Mouse (Mus musculus): ENCODE measurements around the gene Hist1h2be. TPM values are rescaled to one million over a fixed set of nuclear protein-coding genes. Genes with fewer than 3 reads are reported as not detected.
A peak's percentile ranks its signal among the peaks of the same experiment; 100 is the strongest.
"Not testable (repeated sequence)": the region's sequence is repeated elsewhere in the genome, so short reads cannot be mapped to it uniquely, and the experiment has no call there.

The Hist1h2be gene
- polyA plus RNA-seq, 1 experiment from 2014 or later = 1.9 TPM

GRCm38 (mm10) chr13:23543965-23544786 is 76.7 kb downstream of the Hist1h2be start, which contains the start of gene Hist1h3f:
Gene Hist1h3f (plus strand): TSS chr13:23544052.
- Histone ChIP-seq H3K9me3 (replicated peaks; ENCODE audit: control insufficient read depth, low read length) (no peaks in the 10 kb centered on the region), H3K9ac (ENCODE audit: low read length) (peak within 1 kb of the TSS; percentile 75), H3K27ac (ENCODE audit: low read length) (peak within 1 kb of the TSS; percentile 92), H3K4me2 (ENCODE audit: low read depth, low read length) (peak within 1 kb of the TSS; percentile 87), H3K4me3 (ENCODE audit: low read length) (peak within 1 kb of the TSS; percentile 63), H3K4me1 (ENCODE audit: control insufficient read depth, insufficient read depth, low read length) (peaks cover 4% of the 10 kb centered on the region), H3K27me3 (ENCODE audit: control insufficient read depth, insufficient read depth, low read length) (no peaks in the 10 kb centered on the region), H3K36me3 (ENCODE audit: control insufficient read depth, insufficient read depth) (no peaks in the 10 kb centered on the region)
- ATAC-seq (replicated peaks; ENCODE audit: extremely low read depth, insufficient read depth, low FRiP score) = peak; percentile 92
- under 1% methylated on average over 25 of the region's 45 CpGs for WGBS

- Histone ChIP-seq H3K27ac (ENCODE audit: low read length) (peak within 1 kb of the TSS; percentile 92), H3K4me3 (ENCODE audit: low read length) (peak within 1 kb of the TSS; percentile 63), H3K4me2 (ENCODE audit: low read depth, low read length) (peak within 1 kb of the TSS; percentile 87), H3K9ac (ENCODE audit: low read length) (peak within 1 kb of the TSS; percentile 72)
- not testable (repeated sequence) for H3K27me3 ChIP-seq (ENCODE audit: control insufficient read depth, insufficient read depth, low read length); H3K36me3 ChIP-seq (ENCODE audit: control insufficient read depth, insufficient read depth); H3K4me1 ChIP-seq (ENCODE audit: control insufficient read depth, insufficient read depth, low read length); H3K9me3 ChIP-seq (replicated peaks; ENCODE audit: control insufficient read depth, low read length)
- peak; percentile 90 for ATAC-seq (replicated peaks; ENCODE audit: extremely low read depth, insufficient read depth, low FRiP score)
- WGBS = under 1% methylated on average over 29 of the region's 42 CpGs
These were observed 77.8 kb downstream of the Hist1h2be start, which contains the start of gene Hist1h2bh for GRCm38 (mm10) chr13:23542999-23543607. Gene Hist1h2bh (minus strand): TSS chr13:23543392.

- H3K9me3 ChIP-seq (replicated peaks; ENCODE audit: control insufficient read depth, low read length); H3K4me1 ChIP-seq (ENCODE audit: control insufficient read depth, insufficient read depth, low read length); H3K27me3 ChIP-seq (ENCODE audit: control insufficient read depth, insufficient read depth, low read length); H3K36me3 ChIP-seq (ENCODE audit: control insufficient read depth, insufficient read depth); ATAC-seq (replicated peaks; ENCODE audit: extremely low read depth, insufficient read depth, low FRiP score): not testable (repeated sequence)
- Histone ChIP-seq H3K27ac (ENCODE audit: low read length) (peak overlapping the region; percentile 91), H3K9ac (ENCODE audit: low read length) (peak overlapping the region; percentile 72), H3K4me2 (ENCODE audit: low read depth, low read length) (peak overlapping the region; percentile 87), H3K4me3 (ENCODE audit: low read length) (peak overlapping the region; percentile 63)
- 11% methylated on average over 3 of the region's 3 CpGs for WGBS
These were observed 78.5 kb downstream of the Hist1h2be start for GRCm38 (mm10) chr13:23542225-23542980.

DNA sequence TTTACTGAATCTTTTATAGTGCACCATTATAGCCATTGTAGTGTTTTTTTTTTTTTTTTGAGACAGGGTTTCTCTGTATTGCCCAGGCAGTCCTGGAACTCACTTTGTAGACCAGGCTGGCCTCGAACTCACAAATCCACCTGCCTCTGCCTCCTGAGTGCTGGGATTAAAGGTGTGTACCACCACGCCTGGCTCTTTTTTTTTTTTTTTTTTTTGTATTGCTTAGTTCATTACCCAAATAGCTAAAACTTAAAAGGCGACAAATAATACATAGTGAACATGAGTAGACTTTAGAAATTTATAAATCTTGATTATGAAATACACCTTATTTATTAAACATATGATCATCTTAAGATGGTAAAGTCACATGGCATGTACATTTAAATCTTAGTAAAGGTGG is 79.4 kb downstream of the Hist1h2be start:
- H3K4me2 ChIP-seq (ENCODE audit: low read depth, low read length) = no peak overlapping the region

GRCm38 (mm10) chr13:23539821-23540220 is 81.1 kb downstream of the Hist1h2be start:
- not testable (repeated sequence) for H3K27me3 ChIP-seq (ENCODE audit: control insufficient read depth, insufficient read depth, low read length); H3K4me3 ChIP-seq (ENCODE audit: low read length); H3K4me2 ChIP-seq (ENCODE audit: low read depth, low read length); H3K27ac ChIP-seq (ENCODE audit: low read length); H3K36me3 ChIP-seq (ENCODE audit: control insufficient read depth, insufficient read depth); H3K9ac ChIP-seq (ENCODE audit: low read length); H3K9me3 ChIP-seq (replicated peaks; ENCODE audit: control insufficient read depth, low read length); ATAC-seq (replicated peaks; ENCODE audit: extremely low read depth, insufficient read depth, low FRiP score)
- WGBS = 56% methylated on average over 1 of the region's 1 CpGs
- peaks cover 15% of the 10 kb centered on the region for H3K4me1 ChIP-seq (ENCODE audit: control insufficient read depth, insufficient read depth, low read length)

More for the DNA sequence above, 79.4 kb downstream of the Hist1h2be start:
- H3K27me3 ChIP-seq (ENCODE audit: control insufficient read depth, insufficient read depth, low read length) = no peaks in the 10 kb centered on the region
- no peaks in the 10 kb centered on the region for H3K9me3 ChIP-seq (replicated peaks; ENCODE audit: control insufficient read depth, low read length)
- 79% methylated on average over 3 of the region's 3 CpGs for WGBS
- H3K4me1 ChIP-seq (ENCODE audit: control insufficient read depth, insufficient read depth, low read length) = peaks cover 11% of the 10 kb centered on the region
- no peak overlapping the region for H3K9ac ChIP-seq (ENCODE audit: low read length)
- H3K36me3 ChIP-seq (ENCODE audit: control insufficient read depth, insufficient read depth) = no peaks in the 10 kb centered on the region
- H3K27ac ChIP-seq (ENCODE audit: low read length) = no peak overlapping the region
- H3K4me3 ChIP-seq (ENCODE audit: low read length) = no peak overlapping the region
- no peak for ATAC-seq (replicated peaks; ENCODE audit: extremely low read depth, insufficient read depth, low FRiP score)

GRCm38 (mm10) chr13:23538249-23538648 is 82.7 kb downstream of the Hist1h2be start:
- Histone ChIP-seq H3K4me3 (ENCODE audit: low read length) (no peak overlapping the region), H3K27me3 (ENCODE audit: control insufficient read depth, insufficient read depth, low read length) (no peaks in the 10 kb centered on the region), H3K4me1 (ENCODE audit: control insufficient read depth, insufficient read depth, low read length) (peaks cover 23% of the 10 kb centered on the region), H3K4me2 (ENCODE audit: low read depth, low read length) (no peak overlapping the region), H3K36me3 (ENCODE audit: control insufficient read depth, insufficient read depth) (no peaks in the 10 kb centered on the region), H3K27ac (ENCODE audit: low read length) (no peak overlapping the region), H3K9me3 (replicated peaks; ENCODE audit: control insufficient read depth, low read length) (no peaks in the 10 kb centered on the region), H3K9ac (ENCODE audit: low read length) (no peak overlapping the region)
- 79% methylated on average over 5 of the region's 5 CpGs for WGBS
- no peak for ATAC-seq (replicated peaks; ENCODE audit: extremely low read depth, insufficient read depth, low FRiP score)

- peak overlapping the region; percentile 75; the same call in 1 of the 2 replicates for H3K4me2 ChIP-seq (ENCODE audit: low read depth, low read length)
- H3K4me1 ChIP-seq (ENCODE audit: control insufficient read depth, insufficient read depth, low read length) = peaks cover 28% of the 10 kb centered on the region
- no peak overlapping the region for H3K4me3 ChIP-seq (ENCODE audit: low read length)
- no peaks in the 10 kb centered on the region for H3K9me3 ChIP-seq (replicated peaks; ENCODE audit: control insufficient read depth, low read length)
- H3K9ac ChIP-seq (ENCODE audit: low read length) = no peak overlapping the region
- H3K27ac ChIP-seq (ENCODE audit: low read length) = no peak overlapping the region
- WGBS = 74% methylated on average over 3 of the region's 3 CpGs
- H3K36me3 ChIP-seq (ENCODE audit: control insufficient read depth, insufficient read depth) = no peaks in the 10 kb centered on the region
- H3K27me3 ChIP-seq (ENCODE audit: control insufficient read depth, insufficient read depth, low read length) = no peaks in the 10 kb centered on the region
- ATAC-seq (replicated peaks; ENCODE audit: extremely low read depth, insufficient read depth, low FRiP score) = no peak
These were observed 83.8 kb downstream of the Hist1h2be start for GRCm38 (mm10) chr13:23537006-23537710.

DNA sequence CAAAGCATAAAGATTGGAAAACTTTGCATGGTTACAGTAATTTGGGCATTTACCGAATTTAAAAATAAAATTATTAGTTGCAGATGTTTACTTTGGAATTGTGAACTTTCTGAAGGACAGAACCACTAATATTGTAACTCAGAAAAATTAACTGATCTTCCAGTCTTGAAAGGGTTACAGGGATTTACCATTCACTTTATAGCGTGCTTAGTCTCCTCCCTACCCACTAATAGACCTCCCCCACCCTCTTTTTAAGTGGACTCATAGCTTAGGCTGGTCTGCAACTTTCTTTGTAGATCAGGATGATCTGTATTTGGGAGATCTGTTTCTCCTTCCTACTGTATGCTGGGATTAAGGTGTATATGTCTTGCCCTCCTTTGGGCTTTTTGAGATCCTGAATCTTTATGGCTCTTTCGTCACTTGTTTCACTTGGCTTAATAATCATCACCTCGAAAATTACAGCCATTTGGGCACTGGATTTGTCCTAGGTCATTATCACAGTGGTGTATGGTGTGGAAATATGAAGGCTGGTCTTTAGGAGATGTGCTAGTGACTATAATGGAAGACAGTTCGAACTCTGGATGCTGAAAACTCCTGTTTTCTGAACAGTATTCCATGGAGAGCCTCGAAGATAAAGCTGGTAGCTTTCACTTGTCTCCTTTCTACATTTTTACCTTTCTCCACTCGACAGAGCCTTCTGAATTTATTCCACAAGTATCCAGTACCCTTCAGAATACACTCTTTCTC is 84.7 kb downstream of the Hist1h2be start:
- no peak for ATAC-seq (replicated peaks; ENCODE audit: extremely low read depth, insufficient read depth, low FRiP score)
- 22% methylated on average over 7 of the region's 7 CpGs for WGBS
- H3K4me1 ChIP-seq (ENCODE audit: control insufficient read depth, insufficient read depth, low read length) = peaks cover 32% of the 10 kb centered on the region
- H3K27ac ChIP-seq (ENCODE audit: low read length) = peak overlapping the region; percentile 42; the same call in 1 of the 2 replicates
- H3K36me3 ChIP-seq (ENCODE audit: control insufficient read depth, insufficient read depth) = no peaks in the 10 kb centered on the region
- no peaks in the 10 kb centered on the region for H3K27me3 ChIP-seq (ENCODE audit: control insufficient read depth, insufficient read depth, low read length)
- peak overlapping the region; percentile 61 for H3K9ac ChIP-seq (ENCODE audit: low read length)
- peak overlapping the region; percentile 75 for H3K4me2 ChIP-seq (ENCODE audit: low read depth, low read length)
- no peaks in the 10 kb centered on the region for H3K9me3 ChIP-seq (replicated peaks; ENCODE audit: control insufficient read depth, low read length)
- peak overlapping the region; percentile 48 for H3K4me3 ChIP-seq (ENCODE audit: low read length)
